Mouse (Mus musculus): ENCODE data around the gene Dnajc14.

Gene Dnajc14

DNA sequence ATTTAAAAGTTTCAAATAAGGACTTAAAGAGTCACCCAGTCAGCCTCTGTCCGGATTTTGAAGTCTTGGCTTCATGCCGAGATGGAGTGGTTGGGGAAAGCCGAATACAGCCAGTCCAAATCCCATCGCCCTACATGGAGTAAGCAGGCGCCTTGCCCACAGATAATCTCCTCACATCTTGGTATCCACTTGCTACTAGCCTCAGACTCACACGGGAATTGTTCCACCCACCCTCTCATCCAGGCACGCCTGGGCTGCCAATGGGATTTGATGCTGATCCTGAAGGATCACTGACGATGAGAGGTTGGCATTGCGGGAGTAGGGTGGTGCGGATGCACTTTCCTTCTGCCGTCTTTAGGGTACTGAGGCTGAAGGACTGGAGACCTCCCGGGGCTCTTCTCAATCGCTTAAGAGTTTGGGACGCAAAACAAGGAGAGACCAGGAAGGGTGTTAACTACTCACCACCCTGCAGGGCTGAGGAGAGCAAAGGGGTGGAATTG lies at the start of gene Dnajc14:
Gene Dnajc14 (plus strand): TSS at position 292 of the 500 bp plus-strand sequence.
- no peak for DNase-seq (ENCODE audit: low read depth, low spot score)

DNA sequence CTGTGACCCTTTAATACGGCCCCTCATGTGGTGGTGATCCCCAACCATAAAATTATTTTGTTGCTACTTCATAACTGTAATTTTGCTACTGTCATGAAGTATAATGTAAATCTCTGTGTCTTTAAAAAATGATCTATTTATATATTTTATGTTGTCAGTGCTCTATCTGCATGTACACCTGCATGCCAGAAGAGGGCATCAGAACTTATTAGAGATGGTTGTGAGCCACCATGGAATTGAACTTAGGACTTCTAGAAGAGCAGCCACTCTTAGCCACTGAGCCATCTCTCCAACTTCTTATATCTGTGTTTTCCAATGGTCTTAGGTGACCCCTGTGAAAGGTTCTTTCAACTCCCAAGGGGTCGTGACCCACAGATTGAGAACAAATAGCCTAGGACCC lies 31.0 kb upstream of the Dnajc14 start:
- DNase-seq (ENCODE audit: low read depth, low spot score) = no peak

DNA sequence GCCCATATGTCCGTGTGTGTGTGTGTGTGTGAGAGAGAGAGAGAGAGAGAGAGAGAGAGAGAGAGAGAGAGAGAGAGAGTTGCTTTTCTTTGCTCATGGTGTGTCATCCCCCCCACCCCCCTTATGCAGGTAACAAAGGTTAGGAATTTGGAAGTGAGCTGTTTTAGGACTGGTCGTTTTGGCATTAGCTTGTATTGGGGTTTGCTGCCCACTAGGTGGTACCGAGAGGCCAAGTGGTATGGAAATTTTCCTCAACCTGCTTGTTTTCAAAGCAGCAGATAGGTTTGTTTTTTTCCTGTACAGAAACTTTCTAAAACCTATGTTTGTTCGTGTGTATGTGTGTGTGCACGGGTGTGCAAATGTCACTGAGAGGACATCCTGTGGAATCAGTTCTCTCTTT lies 30.2 kb upstream of the Dnajc14 start:
- DNase-seq (ENCODE audit: low read depth, low spot score) = peak; percentile 57

DNA sequence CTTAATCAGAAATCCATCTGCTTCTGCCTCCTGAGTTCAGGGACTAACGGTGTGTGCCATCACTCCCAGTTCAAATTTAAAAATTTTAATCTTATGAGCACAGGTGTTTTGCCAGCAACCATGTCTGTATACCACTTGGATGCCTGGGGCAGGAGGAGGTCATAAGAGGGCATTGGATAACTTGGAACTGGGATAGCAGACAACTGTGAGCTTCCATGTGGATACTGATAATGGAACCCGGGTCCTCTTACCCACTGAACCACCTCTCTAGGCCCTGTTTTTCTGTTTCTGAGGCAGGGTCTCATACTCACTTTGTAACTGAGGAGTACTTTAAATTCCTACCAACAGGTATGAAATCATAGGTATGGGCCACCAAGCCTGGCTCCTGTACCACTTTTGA lies 25.4 kb upstream of the Dnajc14 start:
- no peak for DNase-seq (ENCODE audit: low read depth, low spot score)

DNA sequence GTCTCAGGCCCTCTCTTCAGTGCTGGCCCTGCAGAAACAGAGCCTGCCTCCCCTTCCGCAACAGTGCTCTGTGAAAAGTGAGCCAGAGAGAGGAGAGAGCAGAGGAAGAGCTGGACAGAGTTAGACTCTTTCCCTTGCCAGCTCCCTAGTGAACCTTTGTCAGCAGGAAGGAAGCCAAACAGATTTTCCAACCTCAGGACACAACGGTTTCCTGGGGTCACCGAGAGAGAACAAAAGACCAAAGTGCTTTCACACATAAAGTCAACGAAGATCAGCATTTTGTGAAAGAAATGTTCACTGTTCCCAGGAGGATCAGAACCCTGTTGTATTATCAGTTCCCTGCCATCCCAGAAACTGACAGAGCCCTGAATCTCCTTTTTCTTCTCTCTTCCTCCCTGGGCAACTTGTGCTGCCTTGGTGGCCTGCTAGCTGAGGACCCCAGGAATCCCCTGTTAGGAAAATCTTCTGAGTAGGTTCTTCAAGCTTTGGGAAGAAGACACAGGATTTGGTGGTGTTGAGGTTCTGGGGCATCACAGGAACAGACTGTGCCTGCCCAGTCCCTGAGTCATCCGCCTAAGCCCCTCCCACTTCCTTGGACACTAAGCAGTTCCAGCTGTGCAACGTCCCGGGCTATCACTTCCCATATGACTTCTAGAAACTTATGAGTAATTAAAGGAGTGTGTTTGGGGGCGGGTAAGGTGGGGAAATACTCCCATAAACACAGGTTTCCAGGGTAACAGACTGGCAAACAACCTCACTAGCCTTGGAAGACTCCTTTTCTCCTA lies 24.7 kb upstream of the Dnajc14 start:
- no peak for DNase-seq (ENCODE audit: low read depth, low spot score)

DNA sequence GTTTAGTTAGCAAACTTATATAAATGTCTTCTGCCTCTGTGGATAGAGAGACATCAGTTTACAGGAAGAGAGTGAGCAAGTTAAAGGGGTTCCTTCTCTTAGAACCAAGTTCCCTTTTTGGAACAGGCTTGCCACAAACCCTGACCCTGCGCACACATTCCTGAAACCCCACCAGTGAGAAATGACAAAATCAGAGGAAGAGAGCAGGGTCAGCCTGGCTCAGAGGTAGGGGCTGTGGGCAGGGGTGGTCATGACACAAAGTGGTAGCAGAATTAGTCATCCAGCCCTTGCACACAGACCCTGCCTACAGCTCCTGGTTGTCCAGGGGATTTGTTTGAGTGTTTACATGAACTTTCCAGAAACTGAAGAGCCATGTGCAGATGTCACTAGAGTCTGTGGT lies 23.7 kb upstream of the Dnajc14 start:
- DNase-seq (ENCODE audit: low read depth, low spot score) = no peak

DNA sequence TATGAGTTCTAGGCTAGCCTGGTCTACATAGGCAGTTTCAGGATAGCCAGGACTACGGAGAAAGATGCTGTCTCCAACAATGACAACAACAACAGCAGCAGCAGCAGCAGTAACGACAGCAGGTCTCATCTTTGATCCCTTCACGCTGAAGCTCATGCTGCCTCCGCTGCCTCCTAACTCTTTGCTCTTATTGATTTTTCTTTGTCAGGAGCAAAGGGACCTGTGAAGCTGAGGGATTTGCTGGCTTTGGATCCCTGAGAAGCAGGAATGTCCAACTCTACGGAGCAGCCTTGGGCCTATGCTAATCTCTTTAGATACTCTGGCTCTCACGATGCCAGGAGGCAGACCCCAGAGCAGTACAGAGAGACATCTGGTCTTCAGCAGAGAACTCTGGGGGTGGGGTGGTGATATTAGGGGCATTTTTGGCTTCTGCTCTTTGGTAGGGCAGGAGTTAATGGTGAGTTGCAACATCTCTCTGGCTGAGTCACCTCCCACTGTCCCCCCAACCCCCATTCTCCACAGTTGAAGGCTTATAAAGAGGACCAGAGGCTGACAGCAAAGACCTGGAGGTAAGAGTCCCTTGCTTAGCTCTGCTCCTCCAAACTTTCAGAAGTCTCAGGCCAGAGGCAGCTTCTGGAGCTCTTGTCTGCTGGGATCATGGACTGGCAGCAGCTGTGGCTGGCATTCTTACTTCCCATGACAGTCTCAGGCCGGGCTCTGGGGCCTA lies 13.3 kb upstream of the Dnajc14 start, which contains the start of gene Mmp19:
Gene Mmp19 (plus strand): TSS at position 513 of the 727 bp plus-strand sequence.
- no peak for DNase-seq (ENCODE audit: low read depth, low spot score)

DNA sequence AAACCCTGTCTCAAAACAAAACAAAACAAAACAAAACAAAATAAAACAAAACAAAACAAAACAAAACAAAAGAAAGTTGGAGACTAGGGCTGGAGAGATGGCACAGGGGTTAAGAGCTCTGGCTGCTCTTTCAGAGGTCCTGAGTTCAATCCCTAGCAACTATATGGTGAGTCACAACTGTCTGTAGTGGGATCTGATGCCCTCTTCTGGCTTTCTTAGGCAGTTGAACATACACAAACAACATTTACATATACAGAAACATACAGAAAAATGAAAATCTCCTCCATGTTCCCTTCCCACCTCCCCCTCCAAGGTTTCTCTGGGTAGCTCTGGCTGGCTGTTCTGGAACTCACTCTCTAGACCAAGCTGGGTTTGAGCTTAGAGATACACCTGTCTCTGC lies 11.8 kb upstream of the Dnajc14 start:
- no peak for DNase-seq (ENCODE audit: low read depth, low spot score)

- DNase-seq (ENCODE audit: low read depth, low spot score) = no peak
Measured at GRCm38 (mm10) chr10:128793258-128793657, 10.6 kb upstream of the Dnajc14 start.

DNA sequence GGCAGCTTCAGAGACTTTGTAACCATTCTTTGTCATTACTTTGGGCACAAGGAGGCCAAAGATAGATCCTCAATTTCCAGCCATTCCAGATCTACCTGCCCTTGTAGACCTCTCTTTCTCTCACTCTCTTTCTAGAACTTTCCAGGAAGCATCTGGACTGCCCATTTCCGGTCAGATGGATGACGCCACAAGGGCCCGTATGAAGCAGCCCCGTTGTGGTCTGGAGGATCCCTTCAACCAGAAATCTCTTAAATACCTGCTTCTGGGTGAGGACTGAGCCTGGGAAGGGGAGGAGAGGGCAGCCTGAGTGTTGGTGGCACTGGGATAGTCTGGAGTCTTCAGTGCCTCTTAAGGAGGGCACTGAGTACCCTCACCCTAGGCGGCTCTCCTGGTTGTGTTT lies 9.5 kb upstream of the Dnajc14 start:
- no peak for DNase-seq (ENCODE audit: low read depth, low spot score)

GRCm38 (mm10) chr10:128795581-128795980 lies 8.3 kb upstream of the Dnajc14 start:
- DNase-seq (ENCODE audit: low read depth, low spot score) = no peak

GRCm38 (mm10) chr10:128798676-128799075 lies 5.2 kb upstream of the Dnajc14 start:
- no peak for DNase-seq (ENCODE audit: low read depth, low spot score)

DNA sequence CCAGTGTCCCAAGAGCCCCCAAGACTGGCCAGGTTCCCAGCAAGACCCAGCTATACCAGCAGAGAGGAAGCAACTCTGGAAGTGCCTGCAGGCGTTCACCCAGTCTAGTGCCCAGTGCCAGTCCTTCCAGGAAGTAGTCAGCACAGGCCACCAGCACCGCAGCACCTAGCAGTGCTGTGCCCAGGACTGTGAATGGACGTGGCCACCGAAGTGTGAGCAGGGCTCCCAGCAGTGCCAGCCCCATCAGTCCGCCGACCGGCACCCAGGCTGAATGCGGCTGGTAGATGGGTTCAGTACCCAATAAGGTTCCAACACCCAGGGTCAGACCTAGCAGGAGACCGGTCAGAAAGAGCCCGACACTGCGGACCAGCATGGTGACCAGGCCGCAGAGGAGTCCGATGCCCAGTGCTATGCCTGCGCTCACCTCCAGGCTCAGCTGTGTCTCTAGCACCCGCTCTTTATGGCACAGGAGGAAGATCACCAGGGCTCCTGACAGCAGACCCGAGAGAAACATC lies 1.8 kb upstream of the Dnajc14 start:
- no peak for DNase-seq (ENCODE audit: low read depth, low spot score)

GRCm38 (mm10) chr10:128802956-128803355 lies 906 bp upstream of the Dnajc14 start:
- no peak for DNase-seq (ENCODE audit: low read depth, low spot score)

DNA sequence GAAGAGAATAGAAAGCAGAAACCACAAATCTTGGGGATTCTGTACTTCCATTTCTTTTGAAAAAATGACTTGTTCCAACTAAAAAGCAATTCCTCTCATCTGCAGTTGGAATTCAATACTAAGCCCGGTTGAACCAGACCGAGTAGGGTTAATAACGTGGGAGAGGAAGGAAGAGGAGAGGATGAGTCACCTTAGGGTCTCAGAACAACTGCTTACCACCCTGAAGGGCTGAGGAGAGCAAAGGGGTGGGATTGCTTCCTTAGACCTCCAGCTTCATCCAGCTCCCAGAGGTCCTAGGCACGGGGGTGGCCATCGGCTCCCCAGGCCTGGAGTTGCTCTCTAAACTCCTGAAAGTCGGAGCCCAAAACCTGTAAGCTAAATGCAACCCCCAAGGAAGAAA lies 501 bp upstream of the Dnajc14 start:
- DNase-seq (ENCODE audit: low read depth, low spot score) = no peak

DNA sequence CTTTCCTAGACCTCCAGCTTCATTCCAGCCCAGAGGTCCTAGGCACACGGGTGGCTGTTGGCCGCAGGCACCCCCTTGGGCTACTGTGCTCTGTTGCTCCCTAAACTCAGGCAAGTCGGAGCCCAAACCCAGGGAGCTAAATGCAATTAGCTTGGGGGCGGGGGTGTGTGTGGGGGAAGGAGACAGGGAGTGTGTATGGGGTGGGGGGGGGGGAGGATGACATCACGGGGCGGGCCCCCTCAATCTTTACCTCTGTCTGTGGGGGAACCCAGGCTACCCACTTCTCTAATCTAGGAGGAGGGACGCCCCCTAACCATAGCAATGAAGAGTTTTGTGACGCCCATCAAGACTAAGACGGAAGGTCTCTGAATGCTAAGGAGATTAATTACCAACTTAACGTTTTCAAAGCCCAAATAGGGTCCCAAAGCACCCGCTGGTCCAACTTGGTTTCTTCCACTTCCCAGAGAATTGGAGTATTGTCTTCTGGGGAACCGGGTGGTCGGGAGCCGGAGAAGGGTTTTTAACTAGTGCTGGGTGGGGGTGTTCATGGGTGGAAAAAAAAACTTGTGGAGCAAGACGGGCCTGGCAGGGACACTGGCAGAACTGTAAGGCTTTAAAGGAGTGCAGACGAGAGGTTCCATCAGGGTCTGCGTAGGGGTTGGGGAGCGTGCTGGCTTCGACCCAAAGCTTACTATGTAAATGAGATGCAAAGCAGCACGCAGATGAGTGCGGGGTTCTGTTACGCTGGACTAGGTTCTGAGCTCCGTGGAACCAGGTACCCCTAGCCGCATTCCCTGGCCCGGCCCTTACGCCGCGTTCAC lies 619 bp downstream of the Dnajc14 start, which contains the start of gene Tmem198b:
Gene Tmem198b (minus strand): TSS at position 100 of the 821 bp plus-strand sequence.
- DNase-seq (ENCODE audit: low read depth, low spot score) = peak; percentile 71

GRCm38 (mm10) chr10:128805092-128806000 lies 1.5 kb downstream of the Dnajc14 start:
- DNase-seq (ENCODE audit: low read depth, low spot score) = peak; percentile 97

- no peak for DNase-seq (ENCODE audit: low read depth, low spot score)
Measured at GRCm38 (mm10) chr10:128806086-128806485, 2.2 kb downstream of the Dnajc14 start.

DNA sequence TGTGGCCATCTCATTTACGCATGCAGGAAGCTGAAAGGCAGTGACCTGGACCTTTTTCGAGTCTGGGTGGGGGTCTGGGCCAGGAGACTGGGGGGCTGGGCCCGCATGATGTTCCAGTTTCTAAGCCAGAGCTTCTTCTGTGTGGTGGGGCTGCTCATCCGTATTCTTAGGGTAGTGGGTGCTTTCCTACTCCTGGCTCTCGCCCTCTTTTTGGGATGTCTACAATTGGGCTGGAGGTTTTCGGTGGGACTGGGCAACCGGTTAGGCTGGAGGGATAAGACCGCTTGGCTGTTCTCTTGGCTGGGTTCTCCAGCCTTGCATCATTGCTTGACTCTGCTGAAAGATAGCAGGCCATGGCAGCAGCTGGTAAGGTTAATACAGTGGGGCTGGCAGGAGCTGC lies 3.2 kb downstream of the Dnajc14 start:
- no peak for DNase-seq (ENCODE audit: low read depth, low spot score)

- no peak for DNase-seq (ENCODE audit: low read depth, low spot score)
Measured at GRCm38 (mm10) chr10:128817033-128817432, 13.2 kb downstream of the Dnajc14 start, which contains the start of gene Sarnp. Gene Sarnp (plus strand): TSS chr10:128817333.

Data from ES-CJ7 (cell line).